Mouse (Mus musculus) stomach, embryonic 15.5 days (tissue): Measurements from ENCODE around the gene Olfr761. TPM values are rescaled to one million over a fixed set of nuclear protein-coding genes. Genes with fewer than 3 reads are reported as not detected.
"Not testable (repeated sequence)": the region's sequence is repeated elsewhere in the genome, so short reads cannot be mapped to it uniquely, and the experiment has no call there.

Experiments used
- ATAC-seq: fragments of 200-750 bp; cut with Nextera tagmentation; 2 replicates; pipeline ENCODE4 v1.8.0; 2017; ENCODE audit warnings: low read depth, moderate number of reproducible peaks, moderate TSS enrichment; ENCODE audit not compliant: insufficient read depth, low FRiP score
- H3K27ac ChIP-seq: fragments of 300-500 bp; sonication (generic); 2 replicates; pipeline ENCODE4 v1.5.1; 2015; ENCODE audit warnings: mild to moderate bottlenecking, inconsistent platforms
- H3K27me3 ChIP-seq: fragments of 300-500 bp; sonication (generic); replicated peaks from 2 replicates; pipeline ENCODE4 v1.6.1; 2015; ENCODE audit warnings: inconsistent platforms
- H3K36me3 ChIP-seq: fragments of 300-500 bp; sonication (generic); 2 replicates; pipeline ENCODE4 v1.6.1; 2015; ENCODE audit warnings: inconsistent platforms
- H3K4me1 ChIP-seq: fragments of 300-500 bp; sonication (generic); 2 replicates; pipeline ENCODE4 v1.6.1; 2015; ENCODE audit warnings: inconsistent platforms
- H3K4me2 ChIP-seq: fragments of 300-500 bp; sonication (generic); 2 replicates; pipeline ENCODE4 v1.6.1; 2015; ENCODE audit warnings: mild to moderate bottlenecking, inconsistent platforms
- H3K4me3 ChIP-seq: fragments of 300-500 bp; sonication (generic); replicated peaks from 2 replicates; pipeline ENCODE4 v1.5.1; 2015; ENCODE audit warnings: inconsistent platforms
- H3K9ac ChIP-seq: fragments of 300-500 bp; sonication (generic); 2 replicates; pipeline ENCODE4 v1.6.1; 2015; ENCODE audit warnings: inconsistent platforms
- H3K9me3 ChIP-seq: fragments of 300-500 bp; sonication (generic); 2 replicates; pipeline ENCODE4 v1.6.1; 2016; ENCODE audit warnings: inconsistent platforms
- WGBS: fragments of 180-500 bp; shearing (Covaris S2); methylation state at CpG from one replicate; pipeline ENCODE4 v1.1.7; 2015; 5-methylcytosine and 5-hydroxymethylcytosine counted together
- polyA plus RNA-seq: library from polyadenylated mRNA; unstranded; fragments of >200 nt; fragmentation: Nextera tagmentation; extraction: Ambion mirVana; gene quantifications from 2 replicates; pipeline ENCODE4 v1.2.1, GENCODE M21; 2015

Olfr761 gene
- not detected in 2 replicates for polyA plus RNA-seq

DNA sequence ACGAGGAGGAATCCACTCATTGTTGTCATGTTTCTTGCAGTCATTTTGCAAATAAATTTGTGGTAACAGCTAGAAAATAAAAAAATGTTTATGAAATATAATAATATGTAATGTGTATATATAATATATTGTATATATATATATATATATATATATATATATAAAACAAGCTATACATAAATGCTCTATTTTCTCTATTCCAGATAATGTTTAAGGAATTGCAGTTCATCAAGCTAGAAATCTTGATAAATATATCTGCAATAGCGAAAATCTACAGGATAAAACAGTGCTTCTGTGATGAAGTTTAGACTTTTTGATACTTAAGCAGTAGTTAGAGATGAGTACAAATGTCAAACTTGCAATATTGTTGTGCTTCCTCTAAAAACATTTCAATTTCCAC, at the start of gene Olfr761:
Olfr761 (minus strand) TSS at position 101 of the 400 bp plus-strand sequence.
- no peak for ATAC-seq
- no peak within 1 kb of the TSS for H3K4me3 ChIP-seq
- H3K9me3 ChIP-seq = no peaks in the 10 kb centered on the region
- no peak within 1 kb of the TSS for H3K4me2 ChIP-seq
- no peaks in the 10 kb centered on the region for H3K4me1 ChIP-seq
- no peak within 1 kb of the TSS for H3K9ac ChIP-seq
- H3K36me3 ChIP-seq = no peaks in the 10 kb centered on the region
- no peaks in the 10 kb centered on the region for H3K27me3 ChIP-seq
- 69% methylated on average over 2 of the region's 2 CpGs for WGBS
- H3K27ac ChIP-seq = no peak within 1 kb of the TSS

DNA sequence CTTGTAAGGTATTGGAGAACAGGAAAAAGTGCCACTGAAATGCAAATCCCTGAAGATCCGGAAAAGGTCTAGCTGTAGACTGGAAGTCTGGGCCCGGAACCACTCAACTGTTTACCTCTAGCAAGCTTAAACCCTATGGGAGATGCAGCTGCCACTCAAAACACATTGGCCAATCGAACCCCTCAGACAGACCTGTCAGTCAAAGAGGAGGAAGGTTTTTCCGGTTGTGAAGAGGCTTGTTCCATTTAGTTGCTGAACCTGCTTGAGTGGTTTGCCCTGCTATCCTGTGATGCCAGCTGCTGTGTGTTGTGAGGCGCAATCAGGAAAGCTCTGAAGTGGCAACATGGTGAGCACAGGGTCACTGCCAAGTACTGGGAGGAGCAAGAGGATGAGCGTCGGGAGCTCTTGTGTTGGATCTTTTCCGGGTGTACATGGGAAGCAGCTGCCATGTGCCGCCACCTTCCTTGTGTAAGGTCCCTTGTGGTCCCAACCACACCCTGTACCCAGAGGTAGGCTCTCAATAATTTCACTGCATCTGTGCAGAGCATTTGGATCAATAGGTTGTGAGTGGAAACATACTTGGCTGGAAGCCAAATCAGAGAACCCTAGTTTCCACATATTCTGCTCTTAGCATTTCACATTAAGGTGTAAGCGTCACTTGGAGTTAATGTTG, 42.9 kb upstream of the Olfr761 start:
- Histone ChIP-seq H3K27ac (no peak overlapping the region), H3K4me1 (no peaks in the 10 kb centered on the region), H3K27me3 (no peaks in the 10 kb centered on the region), H3K9me3 (no peaks in the 10 kb centered on the region), H3K4me2 (no peak overlapping the region), H3K36me3 (no peaks in the 10 kb centered on the region), H3K9ac (no peak overlapping the region), H3K4me3 (no peak overlapping the region)
- WGBS = 58% methylated on average over 10 of the region's 10 CpGs
- no peak for ATAC-seq

DNA sequence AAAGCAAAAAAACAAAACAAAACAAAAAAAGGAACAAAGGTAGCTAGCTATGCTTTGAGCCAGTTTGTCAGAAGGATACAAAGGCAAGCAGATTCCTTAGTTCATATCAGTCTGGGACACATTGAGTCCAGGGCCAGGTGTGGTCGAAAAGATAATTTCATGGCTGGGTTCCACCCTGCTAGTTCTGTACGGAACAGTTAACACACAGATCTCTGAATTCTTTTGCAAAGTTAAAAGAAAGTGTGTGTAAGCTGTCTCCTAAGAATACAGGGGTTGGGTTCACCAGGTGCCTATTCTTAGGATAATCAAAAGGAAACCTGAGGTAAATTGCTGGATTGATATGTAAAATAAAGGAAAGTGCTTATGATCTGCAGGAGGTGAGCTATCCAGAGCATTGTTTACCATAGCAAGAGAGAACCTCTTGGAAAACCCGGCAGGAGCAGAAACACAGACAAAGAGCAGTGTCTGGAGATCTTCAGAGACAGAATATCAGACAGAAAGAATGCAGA, 37.6 kb upstream of the Olfr761 start:
- no peaks in the 10 kb centered on the region for H3K27me3 ChIP-seq
- H3K4me1 ChIP-seq = no peaks in the 10 kb centered on the region
- H3K27ac ChIP-seq = no peak overlapping the region
- H3K9ac ChIP-seq = no peak overlapping the region
- 0 out of 2 replicates have a peak, but pooled peaks have one; percentile 43 for ATAC-seq
- no peak overlapping the region for H3K4me2 ChIP-seq
- H3K36me3 ChIP-seq = no peaks in the 10 kb centered on the region
- H3K4me3 ChIP-seq = no peak overlapping the region
- no peaks in the 10 kb centered on the region for H3K9me3 ChIP-seq
- WGBS = 50% methylated on average over 3 of the region's 3 CpGs

DNA sequence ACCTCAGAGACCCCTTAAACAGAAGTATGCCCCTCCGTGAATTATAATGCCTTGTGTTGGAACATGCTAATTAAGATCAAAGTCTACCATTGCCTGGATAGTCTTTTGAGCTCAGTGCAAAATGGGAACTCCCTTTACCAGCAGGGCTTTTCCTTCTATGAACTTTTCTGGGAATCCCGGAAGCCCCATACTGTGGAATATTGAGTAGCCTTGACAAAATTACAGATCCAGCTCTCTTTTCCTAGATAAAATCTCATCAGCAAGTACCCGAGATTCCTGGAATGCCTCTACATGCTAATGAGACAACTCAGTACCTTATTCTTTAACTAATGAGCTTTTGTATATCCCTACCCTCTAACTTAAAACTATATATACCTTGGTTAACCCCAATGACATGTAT, 20.7 kb upstream of the Olfr761 start:
- Histone ChIP-seq H3K4me2 (no peak overlapping the region), H3K27me3 (no peaks in the 10 kb centered on the region), H3K27ac (no peak overlapping the region), H3K4me1 (no peaks in the 10 kb centered on the region), H3K36me3 (no peaks in the 10 kb centered on the region), H3K9ac (no peak overlapping the region), H3K4me3 (no peak overlapping the region), H3K9me3 (no peaks in the 10 kb centered on the region)
- no peak for ATAC-seq
- 87% methylated on average over 3 of the region's 3 CpGs for WGBS

DNA sequence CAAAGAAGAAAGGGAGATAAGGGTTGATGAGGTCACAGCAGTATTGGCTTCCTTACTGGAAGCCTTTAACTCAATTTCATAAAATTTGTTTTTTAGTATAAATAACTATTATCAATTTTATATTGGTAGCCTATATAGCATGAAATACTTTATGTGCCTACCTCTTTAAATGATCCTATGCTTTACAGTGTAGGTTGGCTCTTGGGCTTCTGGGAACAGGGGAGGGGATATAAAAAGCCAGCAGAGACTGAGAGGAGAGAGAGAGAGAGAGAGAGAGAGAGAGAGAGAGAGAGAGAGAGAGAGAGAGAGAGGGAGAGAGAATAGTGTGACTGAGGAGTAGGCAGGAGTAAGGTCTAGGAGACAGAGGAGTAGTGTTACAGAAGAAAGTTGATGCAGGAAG, 32.6 kb downstream of the Olfr761 start, which contains the start of gene Olfr128:
Olfr128 (plus strand) TSS at position 301 of the 400 bp plus-strand sequence.
- ATAC-seq = no peak
- no peaks in the 10 kb centered on the region for H3K4me1 ChIP-seq
- no peak within 1 kb of the TSS for H3K4me3 ChIP-seq
- no peak within 1 kb of the TSS for H3K4me2 ChIP-seq
- no peaks in the 10 kb centered on the region for H3K9me3 ChIP-seq
- no peaks in the 10 kb centered on the region for H3K27me3 ChIP-seq
- no peaks in the 10 kb centered on the region for H3K36me3 ChIP-seq
- H3K27ac ChIP-seq = no peak within 1 kb of the TSS
- no peak within 1 kb of the TSS for H3K9ac ChIP-seq

DNA sequence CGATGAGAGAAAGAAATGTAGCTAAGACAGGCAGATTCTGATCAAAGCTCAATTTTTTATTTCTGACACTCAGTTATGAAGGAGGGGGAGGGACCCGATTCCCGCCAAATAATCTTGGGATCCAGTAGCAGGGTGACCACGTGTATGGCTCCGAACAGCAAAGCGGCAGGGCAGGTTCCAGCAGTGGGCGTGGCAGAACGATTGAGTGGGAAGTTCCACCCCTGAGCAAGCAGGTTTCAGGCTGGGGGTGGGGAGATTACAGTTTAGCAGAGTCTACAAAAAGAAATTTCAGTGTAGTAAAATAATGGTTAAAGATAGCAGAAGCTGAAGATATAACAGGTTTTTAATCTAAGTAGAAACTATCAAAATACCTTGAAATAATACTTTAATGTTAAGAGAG, 46.1 kb downstream of the Olfr761 start:
- H3K4me1 ChIP-seq, H3K9ac ChIP-seq, H3K36me3 ChIP-seq, H3K9me3 ChIP-seq, H3K4me2 ChIP-seq, H3K27me3 ChIP-seq, H3K27ac ChIP-seq, ATAC-seq, H3K4me3 ChIP-seq: not testable (repeated sequence)
- 65% methylated on average over 8 of the region's 8 CpGs for WGBS

Other genes with a start within 250 kb of the Olfr761 start
- not detected in 2 replicates for gene Olfr120, start 231.3 kb downstream of the Olfr761 start, polyA plus RNA-seq
- not detected in 2 replicates for gene Olfr121, start 204.2 kb downstream of the Olfr761 start, polyA plus RNA-seq
- gene Olfr122, start 184.5 kb downstream of the Olfr761 start, polyA plus RNA-seq = not detected in 2 replicates
- gene Olfr123, start 159.6 kb downstream of the Olfr761 start, polyA plus RNA-seq = not detected in 2 replicates
- not detected in 2 replicates for gene Olfr124, start 153.2 kb downstream of the Olfr761 start, polyA plus RNA-seq
- gene Olfr125, start 120.1 kb downstream of the Olfr761 start, polyA plus RNA-seq = not detected in 2 replicates
- gene Olfr126, start 105.6 kb downstream of the Olfr761 start, polyA plus RNA-seq = not detected in 2 replicates
- not detected in 2 replicates for gene Olfr127, start 52.6 kb downstream of the Olfr761 start, polyA plus RNA-seq
- gene Olfr128, start 32.5 kb downstream of the Olfr761 start, polyA plus RNA-seq = not detected in 2 replicates
- gene Olfr129, start 107.0 kb upstream of the Olfr761 start, polyA plus RNA-seq = not detected in 2 replicates
- not detected in 2 replicates for gene Olfr130, start 110.8 kb upstream of the Olfr761 start, polyA plus RNA-seq
- gene Olfr131, start 135.6 kb upstream of the Olfr761 start, polyA plus RNA-seq = not detected in 2 replicates
- not detected in 2 replicates for gene Olfr132, start 181.4 kb upstream of the Olfr761 start, polyA plus RNA-seq
- gene Olfr133, start 192.2 kb upstream of the Olfr761 start, polyA plus RNA-seq = not detected in 2 replicates
- gene Olfr134, start 218.3 kb upstream of the Olfr761 start, polyA plus RNA-seq = not detected in 2 replicates